Comparison of ENCODE assay signal across 8 mouse cellular contexts in genomic region chr11:82339921-82340401, GRCm38 (mm10). TPM values are rescaled to one million over a fixed set of nuclear protein-coding genes. Genes with fewer than 3 reads are reported as not detected.
DNase-seq lines count a peak whose midpoint lies in the region; ATAC-seq and TF ChIP-seq lines count a peak whose summit lies in the region.

No protein-coding gene starts in this region.

- H3K27ac ChIP-seq in midbrain, postnatal 0 days (ENCODE audit: low read depth, low read length): 0 out of 2 replicates have a peak overlapping the region, but pooled peaks have one; percentile 12
- no peak overlapping the region for H3K27ac ChIP-seq in midbrain, embryonic 14.5 days (replicated peaks; ENCODE audit: low read depth, low read length)
- no peak overlapping the region for H3K27ac ChIP-seq in stomach, postnatal 0 days (replicated peaks)
- H3K27ac ChIP-seq in intestine, embryonic 15.5 days: no peak overlapping the region

- H3K4me3 ChIP-seq in midbrain, postnatal 0 days (ENCODE audit: low read depth, low read length): no peak overlapping the region
- no peak overlapping the region for H3K4me3 ChIP-seq in midbrain, embryonic 14.5 days (replicated peaks; ENCODE audit: low read depth, low read length)
- H3K4me3 ChIP-seq in stomach, postnatal 0 days (ENCODE audit: low read depth, low read length): no peak overlapping the region
- no peak overlapping the region for H3K4me3 ChIP-seq in intestine, embryonic 15.5 days (replicated peaks)

- H3K4me1 ChIP-seq in midbrain, postnatal 0 days (ENCODE audit: insufficient read depth, low read length): no peaks in the 10 kb centered on the region
- no peaks in the 10 kb centered on the region for H3K4me1 ChIP-seq in midbrain, embryonic 14.5 days (ENCODE audit: control insufficient read depth, insufficient read depth, low read length)
- no peaks in the 10 kb centered on the region for H3K4me1 ChIP-seq in stomach, postnatal 0 days (replicated peaks; ENCODE audit: control insufficient read depth, insufficient read depth)
- H3K4me1 ChIP-seq in intestine, embryonic 15.5 days (replicated peaks): no peaks in the 10 kb centered on the region; the same call in 1 of the 2 replicates

- TF ChIP-seq EP300 in stomach, postnatal 0 days (optimal IDR thresholded peaks at IDR 0.05): no peak

- 37% methylated on average over 7 of the region's 7 CpGs for WGBS in midbrain, postnatal 0 days
- WGBS in midbrain, embryonic 14.5 days: 57% methylated on average over 7 of the region's 7 CpGs
- WGBS in stomach, postnatal 0 days: 28% methylated on average over 7 of the region's 7 CpGs
- WGBS in intestine, embryonic 15.5 days: 14% methylated on average over 7 of the region's 7 CpGs

- TF ChIP-seq CTCF in midbrain, postnatal 0 days (IDR thresholded peaks at IDR 0.05): no peak
- TF ChIP-seq CTCF in stomach, postnatal 0 days (IDR thresholded peaks at IDR 0.05; ENCODE audit: low read depth): no peak

- no peaks in the 10 kb centered on the region for H3K27me3 ChIP-seq in midbrain, postnatal 0 days (ENCODE audit: insufficient read depth, low read length)
- no peaks in the 10 kb centered on the region for H3K27me3 ChIP-seq in midbrain, embryonic 14.5 days (ENCODE audit: control insufficient read depth, insufficient read depth, low read length)
- H3K27me3 ChIP-seq in stomach, postnatal 0 days (ENCODE audit: control insufficient read depth, insufficient read depth, low read length): no peaks in the 10 kb centered on the region
- H3K27me3 ChIP-seq in intestine, embryonic 15.5 days (replicated peaks): no peaks in the 10 kb centered on the region

- no peak overlapping the region for H3K9ac ChIP-seq in midbrain, postnatal 0 days (replicated peaks; ENCODE audit: low read length, poor library complexity, severe bottlenecking)
- no peak overlapping the region for H3K9ac ChIP-seq in midbrain, embryonic 14.5 days (replicated peaks; ENCODE audit: low read length)
- H3K9ac ChIP-seq in stomach, postnatal 0 days (ENCODE audit: low read length): no peak overlapping the region
- no peak overlapping the region for H3K9ac ChIP-seq in intestine, embryonic 15.5 days

- H3K9me3 ChIP-seq in midbrain, postnatal 0 days (ENCODE audit: low read length): no peaks in the 10 kb centered on the region
- no peaks in the 10 kb centered on the region for H3K9me3 ChIP-seq in midbrain, embryonic 14.5 days (ENCODE audit: control insufficient read depth, low read length)
- no peaks in the 10 kb centered on the region for H3K9me3 ChIP-seq in stomach, postnatal 0 days (ENCODE audit: control insufficient read depth, low read length)
- no peaks in the 10 kb centered on the region for H3K9me3 ChIP-seq in intestine, embryonic 15.5 days

- intact Hi-C loops in heart, postnatal 14 days (cut with DNase I): no loop called here

- peak; percentile 38 for DNase-seq in midbrain, postnatal 0 days (ENCODE audit: low spot score)
- no peak for DNase-seq in midbrain, embryonic 14.5 days
- DNase-seq in heart, postnatal 14 days: peak; percentile 16 to 31
- peak; percentile 45 to 54 for DNase-seq in kidney, postnatal 25 days
- peak; percentile 16 for DNase-seq in retina, embryonic 14.5 days (ENCODE audit: low spot score)
- DNase-seq in stomach, postnatal 0 days (ENCODE audit: low spot score): no peak
- DNase-seq in thymus, postnatal 0 days (ENCODE audit: low spot score): no peak

- no peak for ATAC-seq in midbrain, postnatal 0 days (ENCODE audit: low FRiP score)
- no peak for ATAC-seq in midbrain, embryonic 14.5 days (ENCODE audit: low FRiP score, low TSS enrichment)
- no peak; the same call in 1 of the 2 replicates for ATAC-seq in stomach, postnatal 0 days (ENCODE audit: low FRiP score, low TSS enrichment)
- no peak for ATAC-seq in intestine, embryonic 15.5 days

- H3K36me3 ChIP-seq in midbrain, postnatal 0 days (ENCODE audit: insufficient read depth, low read length): no peaks in the 10 kb centered on the region
- no peaks in the 10 kb centered on the region for H3K36me3 ChIP-seq in midbrain, embryonic 14.5 days (ENCODE audit: control insufficient read depth, insufficient read depth, low read length)
- no peaks in the 10 kb centered on the region for H3K36me3 ChIP-seq in stomach, postnatal 0 days (ENCODE audit: control insufficient read depth, insufficient read depth, low read length)
- H3K36me3 ChIP-seq in intestine, embryonic 15.5 days: no peaks in the 10 kb centered on the region

- H3K4me2 ChIP-seq in midbrain, postnatal 0 days (ENCODE audit: low read depth, low read length, poor library complexity, severe bottlenecking): no peak overlapping the region
- H3K4me2 ChIP-seq in midbrain, embryonic 14.5 days (ENCODE audit: low read length): no peak overlapping the region
- no peak overlapping the region for H3K4me2 ChIP-seq in stomach, postnatal 0 days (replicated peaks; ENCODE audit: low read depth)
- H3K4me2 ChIP-seq in intestine, embryonic 15.5 days (replicated peaks): no peak overlapping the region; the same call in 1 of the 2 replicates

RNA-seq across cellular contexts. Expression of gene Ccl1, which starts 34.5 kb away (rescaled TPM):
- not detected in 2 replicates for total RNA-seq in midbrain, postnatal 0 days (2014; rRNA removed)
- 1.3 TPM in 2 replicates for polyA plus RNA-seq in midbrain, postnatal 0 days (2015; fragmentation: Nextera tagmentation; extraction: Ambion mirVana)
- polyA plus RNA-seq in midbrain, embryonic 14.5 days (2014; fragmentation: Nextera tagmentation; extraction: Ambion mirVana): 1.1 and 1.3 TPM in 2 replicates
- total RNA-seq in heart, postnatal 14 days (2021): not detected
- not detected in 2 replicates for polyA plus RNA-seq in stomach, postnatal 0 days (2015; fragmentation: Nextera tagmentation; extraction: Ambion mirVana)
- 7.4 and 8.6 TPM in 2 replicates for polyA plus RNA-seq in thymus, postnatal 0 days (2015; fragmentation: Nextera tagmentation; extraction: Ambion mirVana)
- not detected in 2 replicates for polyA plus RNA-seq in intestine, embryonic 15.5 days (2015; fragmentation: Nextera tagmentation; extraction: Ambion mirVana)

RNA-seq across cellular contexts. Expression of gene Tmem132e, which starts 48.7 kb away (rescaled TPM):
- total RNA-seq in midbrain, postnatal 0 days (2014; rRNA removed): 42.0 and 42.7 TPM in 2 replicates
- polyA plus RNA-seq in midbrain, postnatal 0 days (2015; fragmentation: Nextera tagmentation; extraction: Ambion mirVana): 4.2 and 4.4 TPM in 2 replicates
- polyA plus RNA-seq in midbrain, embryonic 14.5 days (2014; fragmentation: Nextera tagmentation; extraction: Ambion mirVana): 3.0 and 3.6 TPM in 2 replicates
- under 1 TPM in 1 of 2 experiments, not detected in 1; 0.05 TPM for total RNA-seq in heart, postnatal 14 days (2021)
- polyA plus RNA-seq in stomach, postnatal 0 days (2015; fragmentation: Nextera tagmentation; extraction: Ambion mirVana): 0.17 and 0.21 TPM in 2 replicates
- polyA plus RNA-seq in thymus, postnatal 0 days (2015; fragmentation: Nextera tagmentation; extraction: Ambion mirVana): not detected in 2 replicates
- 0.80 and 0.91 TPM in 2 replicates for polyA plus RNA-seq in intestine, embryonic 15.5 days (2015; fragmentation: Nextera tagmentation; extraction: Ambion mirVana)

Comparison
In these comparisons a context has a peak if more than half of its experiments do, and no peak if none do; other contexts are left out.
1. DNase-seq: peak in midbrain, postnatal 0 days (single experiment), heart, postnatal 14 days (2 of 2), kidney, postnatal 25 days (2 of 2) and retina, embryonic 14.5 days (single experiment); none in midbrain, embryonic 14.5 days (single experiment), stomach, postnatal 0 days (single experiment) and thymus, postnatal 0 days (single experiment).